Mouse (Mus musculus) heart, postnatal 0 days (tissue): ENCODE data around the gene Inpp5f. TPM values are rescaled to one million over a fixed set of nuclear protein-coding genes. Genes with fewer than 3 reads are reported as not detected.
"Not testable (repeated sequence)": the region's sequence is repeated elsewhere in the genome, so short reads cannot be mapped to it uniquely, and the experiment has no call there.

Source experiments
- ATAC-seq: fragments of 200-750 bp; cut with Nextera tagmentation; 2 replicates; pipeline ENCODE4 v1.8.0; 2017; ENCODE audit warnings: low read depth, moderate number of reproducible peaks, moderate library complexity; ENCODE audit not compliant: insufficient read depth
- DNase-seq: peaks from one replicate; pipeline ENCODE4 v3.0.0-alpha.2; 2016; ENCODE audit warnings: low spot score
- H3K27ac ChIP-seq: fragments of 300-500 bp; sonication (generic); 2 replicates; pipeline ENCODE4 v1.5.1; 2014; ENCODE audit warnings: low read depth, mild to moderate bottlenecking
- H3K27me3 ChIP-seq: fragments of 300-500 bp; sonication (generic); 2 replicates; pipeline ENCODE4 v1.6.1; 2014; ENCODE audit warnings: low read length, mixed read lengths; ENCODE audit not compliant: control insufficient read depth, insufficient read depth
- H3K36me3 ChIP-seq: fragments of 300-500 bp; sonication (generic); replicated peaks from 2 replicates; pipeline ENCODE4 v1.6.1; 2014; ENCODE audit warnings: low read length, mixed read lengths; ENCODE audit not compliant: control insufficient read depth, insufficient read depth
- H3K4me1 ChIP-seq: fragments of 300-500 bp; sonication (generic); 2 replicates; pipeline ENCODE4 v1.6.1; 2014; ENCODE audit warnings: antibody characterized with exemption; ENCODE audit not compliant: control insufficient read depth, insufficient read depth
- H3K4me2 ChIP-seq: fragments of 300-500 bp; sonication (generic); 2 replicates; pipeline ENCODE4 v1.6.1; 2014; ENCODE audit warnings: low read depth, mild to moderate bottlenecking, low read length, moderate library complexity
- H3K4me3 ChIP-seq: fragments of 300-500 bp; sonication (generic); 2 replicates; pipeline ENCODE4 v1.5.1; 2014; ENCODE audit warnings: low read depth, low read length
- H3K9ac ChIP-seq: fragments of 300-500 bp; sonication (generic); replicated peaks from 2 replicates; pipeline ENCODE4 v1.6.1; 2014; ENCODE audit warnings: low read depth, low read length, mixed read lengths
- H3K9me3 ChIP-seq: fragments of 300-500 bp; sonication (generic); replicated peaks from 2 replicates; pipeline ENCODE4 v1.6.1; 2016; ENCODE audit warnings: low read length; ENCODE audit not compliant: control insufficient read depth
- CTCF ChIP-seq: IDR thresholded peaks from 2 replicates; pipeline ENCODE4 v1.5.1; 2016; ENCODE audit warnings: antibody characterized with exemption, control low read depth, low read depth
- EP300 ChIP-seq: IDR thresholded peaks from 2 replicates; pipeline ENCODE4 v1.6.1; 2016; ENCODE audit warnings: antibody characterized with exemption, low read depth
- WGBS: fragments of 180-500 bp; shearing (Covaris S2); extraction: QIAGEN DNeasy Blood & Tissue Kit; methylation state at CpG from one replicate; pipeline ENCODE4 v1.1.7; 2014; 5-methylcytosine and 5-hydroxymethylcytosine counted together
- polyA plus RNA-seq: library from polyadenylated mRNA; unstranded; fragments of >200 nt; fragmentation: Nextera tagmentation; extraction: Ambion mirVana; gene quantifications from 2 replicates; pipeline ENCODE4 v1.2.1, GENCODE M21; 2015
- total RNA-seq: library from RNA; depleted of rRNA; stranded (reverse); fragments of >200 nt; gene quantifications from 2 replicates; pipeline ENCODE4 v1.2.3, GENCODE M21; 2014; ENCODE audit warnings: low replicate concordance

Gene Inpp5f
- total and polyA plus RNA-seq, 2 experiments from 2014 or later, result 4.8 to 5.3 TPM

DNA sequence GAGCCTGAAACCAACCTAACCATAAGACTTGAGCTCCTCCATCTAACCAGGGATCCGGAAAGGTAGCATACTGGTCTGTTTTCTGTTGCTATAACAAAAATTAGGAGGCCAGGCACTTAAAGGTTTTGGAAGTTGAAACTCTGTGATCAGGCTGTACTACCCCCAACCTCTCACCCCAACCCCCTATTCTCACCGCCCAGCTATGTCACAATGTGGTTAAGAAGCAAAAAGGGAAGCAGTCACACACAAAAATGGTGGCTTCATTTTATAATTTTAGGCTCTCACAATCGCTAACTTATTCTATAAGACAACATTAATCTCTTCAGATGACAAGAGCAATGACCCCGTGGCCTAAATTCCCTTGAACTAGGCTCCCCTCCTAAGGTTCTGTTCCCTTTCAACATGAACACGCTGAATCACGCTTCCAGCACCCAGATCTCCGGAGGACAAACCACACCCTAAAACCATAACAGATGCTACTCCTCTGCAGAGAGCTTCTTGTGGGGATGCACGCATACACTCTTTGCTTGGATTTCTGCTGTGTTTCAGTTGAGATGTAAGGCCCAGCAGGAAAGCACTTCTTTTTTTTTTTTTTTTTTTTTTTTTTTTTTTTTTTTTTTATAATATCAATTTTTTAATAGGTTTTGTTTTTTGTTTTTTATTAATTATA lies 41.0 kb upstream of the Inpp5f start:
- WGBS, result 86% methylated on average over 8 of the region's 8 CpGs
- H3K36me3 ChIP-seq, result no peaks in the 10 kb centered on the region
- no peak overlapping the region for H3K9ac ChIP-seq
- DNase-seq (no peak), ATAC-seq (no peak)
- no peak overlapping the region for H3K4me3 ChIP-seq
- no peak overlapping the region for H3K27ac ChIP-seq
- no peak overlapping the region for H3K4me2 ChIP-seq
- no peaks in the 10 kb centered on the region for H3K9me3 ChIP-seq
- TF ChIP-seq CTCF, result no peak
- TF ChIP-seq EP300, result no peak
- H3K4me1 ChIP-seq, result no peaks in the 10 kb centered on the region
- no peaks in the 10 kb centered on the region for H3K27me3 ChIP-seq

DNA sequence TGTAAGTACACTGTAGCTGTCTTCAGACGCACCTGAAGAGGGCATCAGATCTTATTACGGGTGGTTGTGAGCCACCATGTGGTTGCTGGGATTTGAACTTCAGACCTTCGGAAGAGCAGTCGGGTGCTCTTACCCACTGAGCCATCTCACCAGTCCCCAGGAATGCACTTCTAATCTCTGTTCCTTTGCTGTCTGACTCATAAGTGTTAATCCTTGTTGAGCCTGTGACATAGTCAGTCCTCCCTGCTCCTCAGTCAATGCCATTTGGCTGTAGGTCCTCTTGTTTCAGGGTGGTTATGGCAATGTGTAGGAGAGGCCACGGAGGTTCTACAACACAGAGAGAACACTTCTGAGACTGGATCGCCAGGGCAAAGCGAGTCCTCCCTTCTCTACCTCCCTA lies 40.5 kb upstream of the Inpp5f start:
- 88% methylated on average over 7 of the region's 7 CpGs for WGBS
- not testable (repeated sequence) for H3K27ac ChIP-seq, H3K27me3 ChIP-seq, H3K4me3 ChIP-seq, ATAC-seq, H3K4me1 ChIP-seq, H3K9ac ChIP-seq, H3K36me3 ChIP-seq, H3K4me2 ChIP-seq, H3K9me3 ChIP-seq, DNase-seq

- Histone ChIP-seq H3K36me3 (no peaks in the 10 kb centered on the region), H3K9me3 (no peaks in the 10 kb centered on the region), H3K4me3 (no peak overlapping the region), H3K4me1 (no peaks in the 10 kb centered on the region), H3K27me3 (no peaks in the 10 kb centered on the region), H3K9ac (no peak overlapping the region), H3K4me2 (no peak overlapping the region), H3K27ac (no peak overlapping the region)
- 91% methylated on average over 4 of the region's 4 CpGs for WGBS
- DNase-seq (no peak), ATAC-seq (no peak)
- TF ChIP-seq EP300 (no peak), CTCF (no peak)
These were observed 39.1 kb upstream of the Inpp5f start for GRCm38 (mm10) chr7:128572030-128572429.

GRCm38 (mm10) chr7:128575211-128575610 lies 35.9 kb upstream of the Inpp5f start:
- no peaks in the 10 kb centered on the region for H3K9me3 ChIP-seq
- WGBS, result 86% methylated on average over 5 of the region's 5 CpGs
- no peak for ATAC-seq
- TF ChIP-seq CTCF (no peak), EP300 (no peak)
- H3K36me3 ChIP-seq, result no peaks in the 10 kb centered on the region
- no peaks in the 10 kb centered on the region for H3K4me1 ChIP-seq
- H3K27ac ChIP-seq, result no peak overlapping the region
- H3K27me3 ChIP-seq, result no peaks in the 10 kb centered on the region
- H3K9ac ChIP-seq, result no peak overlapping the region
- no peak overlapping the region for H3K4me2 ChIP-seq
- no peak overlapping the region for H3K4me3 ChIP-seq
- no peak for DNase-seq

DNA sequence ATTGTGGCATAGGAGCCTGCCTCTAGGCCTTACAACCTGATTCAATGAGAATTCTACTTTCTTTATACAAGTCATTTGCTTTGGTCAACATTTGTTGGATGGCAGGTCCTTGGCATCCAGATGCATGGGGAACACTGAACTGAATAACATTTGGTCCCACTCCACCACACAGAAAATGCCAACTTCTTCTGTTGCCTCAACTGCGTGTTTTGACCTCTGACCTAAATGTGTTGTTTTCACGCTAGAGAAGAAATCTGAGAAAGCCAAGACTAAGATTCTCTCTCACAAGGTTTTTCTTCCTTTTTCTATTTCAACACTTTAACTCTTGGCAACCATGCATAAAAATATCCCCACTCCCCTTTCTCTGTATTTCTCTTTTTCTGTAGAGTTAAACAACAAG lies 35.3 kb upstream of the Inpp5f start:
- Histone ChIP-seq H3K4me2 (no peak overlapping the region), H3K9ac (no peak overlapping the region), H3K27me3 (no peaks in the 10 kb centered on the region), H3K4me1 (no peaks in the 10 kb centered on the region), H3K9me3 (no peaks in the 10 kb centered on the region), H3K36me3 (no peaks in the 10 kb centered on the region), H3K4me3 (no peak overlapping the region), H3K27ac (no peak overlapping the region)
- ATAC-seq (no peak), DNase-seq (no peak)
- WGBS, result 79% methylated on average over 2 of the region's 2 CpGs
- TF ChIP-seq CTCF, result no peak
- TF ChIP-seq EP300, result no peak

DNA sequence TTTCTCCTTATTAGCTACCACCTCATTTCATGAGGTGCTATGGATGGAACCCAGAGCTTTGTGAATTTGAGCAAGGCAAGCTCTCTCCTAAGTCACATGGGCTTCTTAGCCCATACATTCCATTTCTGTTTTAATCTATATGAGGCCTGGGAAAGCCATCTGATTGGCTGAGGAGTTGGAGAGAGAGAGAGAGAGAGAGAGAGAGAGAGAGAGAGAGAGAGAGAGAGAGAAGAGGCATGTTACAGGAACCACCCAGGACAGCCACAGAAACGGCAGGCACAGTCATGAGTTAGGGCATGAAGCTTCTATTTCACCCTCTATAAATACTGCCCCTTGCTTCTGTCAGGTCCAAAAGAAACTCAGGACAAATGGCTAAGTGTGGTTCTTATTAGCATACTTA lies 33.5 kb upstream of the Inpp5f start:
- no peaks in the 10 kb centered on the region for H3K27me3 ChIP-seq
- no peak for TF ChIP-seq EP300
- no peak for TF ChIP-seq CTCF
- no peak overlapping the region for H3K4me3 ChIP-seq
- 50% methylated on average over 1 of the region's 1 CpGs for WGBS
- H3K27ac ChIP-seq, result no peak overlapping the region
- DNase-seq, result no peak
- no peak for ATAC-seq
- H3K9me3 ChIP-seq, result no peaks in the 10 kb centered on the region
- peaks cover 4% of the 10 kb centered on the region; the same call in 1 of the 2 replicates for H3K4me1 ChIP-seq
- no peak overlapping the region for H3K4me2 ChIP-seq
- no peak overlapping the region for H3K9ac ChIP-seq
- H3K36me3 ChIP-seq, result no peaks in the 10 kb centered on the region
